Comparison of ENCODE assay signal across 14 mouse cellular contexts in genomic region chr6:48685694-48686665, GRCm38 (mm10). TPM values are rescaled to one million over a fixed set of nuclear protein-coding genes. Genes with fewer than 3 reads are reported as not detected.
DNase-seq lines count a peak whose midpoint lies in the region; ATAC-seq and TF ChIP-seq lines count a peak whose summit lies in the region.
"Had no signal": no experiment of that assay in that cellular context is flagged by ENCODE, and none has a peak within 500 bp of the region (broad histone marks: within the 10 kb centered on the region; RNA-seq: fewer than 3 reads in every experiment).

No protein-coding gene starts in this region.

- no peaks in the 10 kb centered on the region for H3K36me3 ChIP-seq in kidney, adult 2 months (ENCODE audit: control insufficient read depth, insufficient read depth, low read length)
- H3K36me3 ChIP-seq in megakaryocyte, embryonic 14.5 days (replicated peaks; ENCODE audit: low read length) = no peaks in the 10 kb centered on the region
- H3K36me3 ChIP-seq: limb, embryonic 12.5 days had no signal

- DNase-seq in gastrocnemius, adult 2 months = no peak
- DNase-seq in gastrocnemius, postnatal 4 days (ENCODE audit: low spot score in 2 of 2) = no peak
- DNase-seq in kidney, adult 2 months = no peak
- no peak for DNase-seq in kidney, postnatal 25 days
- DNase-seq in natural killer cell, adult 2 months (ENCODE audit: low spot score in 2 of 2) = peak; percentile 63 to 76
- DNase-seq in layer of hippocampus, postnatal 10 days (ENCODE audit: low spot score in 2 of 2) = no peak
- DNase-seq: cerebellum, postnatal 10 days; gastrocnemius, postnatal 10 days had no signal

- no peaks in the 10 kb centered on the region for H3K27me3 ChIP-seq in kidney, adult 2 months (replicated peaks; ENCODE audit: control insufficient read depth, insufficient read depth, low read length)
- H3K27me3 ChIP-seq in megakaryocyte, embryonic 14.5 days (replicated peaks) = no peaks in the 10 kb centered on the region
- H3K27me3 ChIP-seq: limb, embryonic 12.5 days had no signal

- no peak for TF ChIP-seq CTCF in gastrocnemius, adult 2 months (IDR thresholded peaks at IDR 0.05)
- no peak for TF ChIP-seq CTCF in kidney, adult 2 months (conservative IDR thresholded peaks at IDR 0.05; ENCODE audit: insufficient read depth, insufficient read length, low read depth, low read length)

- no peak for ATAC-seq in megakaryocyte, adult 5-6 weeks (ENCODE audit: poor library complexity, severe bottlenecking)
- ATAC-seq: forebrain, embryonic 14.5 days had no signal

- no peaks in the 10 kb centered on the region for H3K9me3 ChIP-seq in megakaryocyte, embryonic 14.5 days
- H3K9me3 ChIP-seq: limb, embryonic 12.5 days had no signal

- no peaks in the 10 kb centered on the region for H3K4me1 ChIP-seq in kidney, adult 2 months (ENCODE audit: control insufficient read depth, insufficient read depth, low read length)
- peaks cover 73% of the 10 kb centered on the region for H3K4me1 ChIP-seq in megakaryocyte, embryonic 14.5 days
- H3K4me1 ChIP-seq: limb, embryonic 12.5 days had no signal

- peak overlapping the region; percentile 77 for H3K27ac ChIP-seq in gastrocnemius, adult 2 months
- H3K27ac ChIP-seq in kidney, adult 2 months (ENCODE audit: insufficient read depth, low read depth, low read length) = peak overlapping the region; percentile 81
- H3K27ac ChIP-seq: limb, embryonic 12.5 days had no signal

- intact Hi-C loops in gastrocnemius, adult 2 months (cut with DNase I) = loop anchor here (10.0 kb wide), 1 partner anchor 59 kb away; the partner anchor contains the start of gene Gimap5

- peak overlapping the region; percentile 61 for H3K4me3 ChIP-seq in gastrocnemius, adult 2 months
- peak overlapping the region; percentile 56 for H3K4me3 ChIP-seq in kidney, adult 2 months (ENCODE audit: insufficient read depth, low read depth, low read length)
- H3K4me3 ChIP-seq in megakaryocyte, embryonic 14.5 days (replicated peaks) = peak overlapping the region; percentile 73
- H3K4me3 ChIP-seq: limb, embryonic 12.5 days had no signal

- no peak for TF ChIP-seq POLR2A in kidney, adult 2 months (IDR thresholded peaks at IDR 0.05; ENCODE audit: low read depth, low read length)

- WGBS in kidney, adult 2 months = 62% methylated on average over 7 of the region's 7 CpGs

RNA-seq across cellular contexts. Expression of gene Gimap4, which starts 1.6 kb away (rescaled TPM):
- total RNA-seq in gastrocnemius, adult 2 months (2021) = 1 to 10 TPM; 3.6 to 5.5 TPM
- 10 to 100 TPM; 18.9 to 19.4 TPM for total RNA-seq in gastrocnemius, postnatal 4 days (2021)
- polyA plus RNA-seq in kidney, adult 2 months (2012; rRNA removed) = 27.5 and 44.3 TPM in 2 replicates
- polyA plus RNA-seq in megakaryocyte, embryonic 14.5 days (2012; ENCODE audit: insufficient read depth, low replicate concordance) = 0.32 TPM in 1 of 2 replicates, not detected in the other
- 24.2 and 24.8 TPM in 2 replicates for total RNA-seq in megakaryocyte, adult 5-6 weeks (2015)
- 46.0 and 76.0 TPM in 2 replicates for total RNA-seq in megakaryocyte, adult 5-6 weeks (2017)
- under 1 TPM; 0.58 to 0.71 TPM for total RNA-seq in layer of hippocampus, postnatal 10 days (2021)

RNA-seq across cellular contexts. Expression of gene Gimap9, which starts 10.1 kb away (rescaled TPM):
- total RNA-seq in gastrocnemius, adult 2 months (2021) = 1 to 10 TPM; 1.1 to 1.2 TPM
- total RNA-seq in gastrocnemius, postnatal 4 days (2021) = 1 to 10 TPM; 2.3 to 3.2 TPM
- 6.8 and 10.1 TPM in 2 replicates for polyA plus RNA-seq in kidney, adult 2 months (2012; rRNA removed)
- 2.5 TPM in 1 of 2 replicates, not detected in the other for polyA plus RNA-seq in megakaryocyte, embryonic 14.5 days (2012; ENCODE audit: insufficient read depth, low replicate concordance)
- total RNA-seq in megakaryocyte, adult 5-6 weeks (2015) = 5.0 and 11.2 TPM in 2 replicates
- 8.9 and 10.4 TPM in 2 replicates for total RNA-seq in megakaryocyte, adult 5-6 weeks (2017)
- 1 to 10 TPM; 1.0 to 1.4 TPM for total RNA-seq in layer of hippocampus, postnatal 10 days (2021)

RNA-seq across cellular contexts. Expression of gene Gimap6, which starts 22.0 kb away (rescaled TPM):
- 10 to 100 TPM in 1 of 2 experiments, 1 to 10 TPM in 1; 8.4 to 13.8 TPM for total RNA-seq in gastrocnemius, adult 2 months (2021)
- 10 to 100 TPM; 30.3 to 35.4 TPM for total RNA-seq in gastrocnemius, postnatal 4 days (2021)
- 14.2 and 24.0 TPM in 2 replicates for polyA plus RNA-seq in kidney, adult 2 months (2012; rRNA removed)
- 1.2 and 5.9 TPM in 2 replicates for polyA plus RNA-seq in megakaryocyte, embryonic 14.5 days (2012; ENCODE audit: insufficient read depth, low replicate concordance)
- total RNA-seq in megakaryocyte, adult 5-6 weeks (2015) = 6.2 and 10.6 TPM in 2 replicates
- 15.7 and 23.1 TPM in 2 replicates for total RNA-seq in megakaryocyte, adult 5-6 weeks (2017)
- total RNA-seq in layer of hippocampus, postnatal 10 days (2021) = 1 to 10 TPM; 6.2 to 8.2 TPM

RNA-seq across cellular contexts. Expression of gene Gm28053, which starts 32.4 kb away (rescaled TPM):
- under 1 TPM in 1 of 2 experiments, not detected in 1; 0.84 TPM for total RNA-seq in gastrocnemius, adult 2 months (2021)
- 1 to 10 TPM; 2.4 to 4.7 TPM for total RNA-seq in gastrocnemius, postnatal 4 days (2021)
- polyA plus RNA-seq in kidney, adult 2 months (2012; rRNA removed) = not detected in 2 replicates
- polyA plus RNA-seq in megakaryocyte, embryonic 14.5 days (2012; ENCODE audit: insufficient read depth, low replicate concordance) = not detected in 2 replicates
- 0.68 TPM in 1 of 2 replicates, not detected in the other for total RNA-seq in megakaryocyte, adult 5-6 weeks (2015)
- total RNA-seq in megakaryocyte, adult 5-6 weeks (2017) = 7.3 and 16.2 TPM in 2 replicates
- not detected for total RNA-seq in layer of hippocampus, postnatal 10 days (2021)
- polyA plus RNA-seq: embryonic facial prominence, embryonic 14.5 days; forebrain, embryonic 14.5 days had no signal

RNA-seq across cellular contexts. Expression of gene Gimap7, which starts 32.4 kb away (rescaled TPM):
- not detected for total RNA-seq in gastrocnemius, adult 2 months (2021)
- not detected for total RNA-seq in gastrocnemius, postnatal 4 days (2021)
- polyA plus RNA-seq in kidney, adult 2 months (2012; rRNA removed) = 0.20 and 0.97 TPM in 2 replicates
- not detected in 2 replicates for polyA plus RNA-seq in megakaryocyte, embryonic 14.5 days (2012; ENCODE audit: insufficient read depth, low replicate concordance)
- 1.5 and 3.5 TPM in 2 replicates for total RNA-seq in megakaryocyte, adult 5-6 weeks (2015)
- total RNA-seq in megakaryocyte, adult 5-6 weeks (2017) = 3.9 TPM in 2 replicates
- not detected for total RNA-seq in layer of hippocampus, postnatal 10 days (2021)
- total RNA-seq: gastrocnemius, postnatal 10 days had no signal
- polyA plus RNA-seq: embryonic facial prominence, embryonic 14.5 days; forebrain, embryonic 14.5 days; limb, embryonic 12.5 days; midbrain, embryonic 11.5 days had no signal

Comparison
In these comparisons a context has a peak if more than half of its experiments do, and no peak if none do; other contexts are left out.
1. DNase-seq: peak in natural killer cell, adult 2 months (2 of 2); none in gastrocnemius, adult 2 months (single experiment), gastrocnemius, postnatal 4 days (0 of 2), kidney, adult 2 months (single experiment), kidney, postnatal 25 days (0 of 2) and layer of hippocampus, postnatal 10 days (0 of 2).
2. Peak in every context shown above with its lines, with median percentiles within 50 percentile points of each other: H3K4me3 ChIP-seq.